Mouse (Mus musculus): ENCODE data around the gene Snx21. TPM values are rescaled to one million over a fixed set of nuclear protein-coding genes. Genes with fewer than 3 reads are reported as not detected.

Gene Snx21
- polyA plus RNA-seq, 1 experiment = 10.7 TPM

DNA sequence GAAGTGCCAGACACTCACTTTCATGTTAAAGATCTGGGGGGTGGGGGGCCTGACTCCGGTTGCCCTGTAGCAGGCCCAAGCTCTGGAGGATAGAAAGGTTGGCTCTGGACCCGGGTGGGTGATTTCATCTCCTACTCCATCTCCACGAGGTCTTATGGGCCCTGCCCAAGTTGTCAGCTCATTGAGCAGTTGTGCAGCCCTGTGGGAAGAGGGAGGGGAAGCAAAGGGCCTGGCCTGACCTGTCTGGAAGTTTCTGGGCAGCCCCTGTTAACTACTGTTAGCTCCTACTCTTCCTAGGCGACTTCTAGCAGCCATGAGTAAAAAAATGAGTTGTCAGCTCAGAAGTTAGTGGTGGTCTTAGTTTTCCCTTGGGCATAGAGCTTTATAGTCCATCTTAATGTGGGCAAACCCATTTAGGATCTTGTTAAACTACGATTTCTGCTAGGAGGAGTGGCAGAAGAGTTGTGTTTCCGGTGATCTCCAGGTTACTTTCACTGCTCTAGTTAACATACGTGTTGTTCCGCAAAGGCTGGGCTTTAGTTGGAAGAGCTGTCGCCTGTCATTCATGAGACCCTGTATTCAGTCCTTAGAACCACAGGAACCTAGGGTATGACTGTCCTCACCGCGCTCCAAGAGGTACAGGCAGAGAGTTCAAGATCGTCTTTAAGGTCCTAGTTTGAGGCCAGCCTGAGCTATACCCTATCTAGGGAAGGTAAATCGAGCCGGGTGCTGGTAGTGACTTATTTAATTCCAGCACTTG, 12.2 kb upstream of the Snx21 start:
- Histone ChIP-seq H3K27ac (ENCODE audit: insufficient read depth, low read length) (no peak overlapping the region), H3K4me3 (ENCODE audit: low read depth, low read length) (no peak overlapping the region), H3K9ac (ENCODE audit: low read depth, poor library complexity, severe bottlenecking) (no peak overlapping the region), H3K27me3 (ENCODE audit: control insufficient read depth, insufficient read depth, low read length, poor library complexity, severe bottlenecking) (no peaks in the 10 kb centered on the region), H3K9me3 (replicated peaks; ENCODE audit: control insufficient read depth, insufficient read depth, low read length, poor library complexity, severe bottlenecking) (no peaks in the 10 kb centered on the region), H3K4me1 (ENCODE audit: control insufficient read depth, insufficient read depth, low read length) (peaks cover 3% of the 10 kb centered on the region), H3K36me3 (ENCODE audit: control insufficient read depth, insufficient read depth, low read length, poor library complexity, severe bottlenecking) (peaks cover 24% of the 10 kb centered on the region)
- TF ChIP-seq EP300 (IDR thresholded peaks at IDR 0.05; ENCODE audit: insufficient read depth, low read depth, low read length) = no peak
- no peak for TF ChIP-seq CTCF (IDR thresholded peaks at IDR 0.05; ENCODE audit: low read depth, low read length)
- TF ChIP-seq POLR2A (IDR thresholded peaks at IDR 0.05; ENCODE audit: insufficient read depth, low read length) = no peak

GRCm38 (mm10) chr2:164773989-164774364, 11.6 kb upstream of the Snx21 start:
- Histone ChIP-seq H3K9me3 (replicated peaks; ENCODE audit: control insufficient read depth, insufficient read depth, low read length, poor library complexity, severe bottlenecking) (no peaks in the 10 kb centered on the region), H3K27ac (ENCODE audit: insufficient read depth, low read length) (no peak overlapping the region), H3K4me1 (ENCODE audit: control insufficient read depth, insufficient read depth, low read length) (peaks cover 3% of the 10 kb centered on the region), H3K27me3 (ENCODE audit: control insufficient read depth, insufficient read depth, low read length, poor library complexity, severe bottlenecking) (no peaks in the 10 kb centered on the region), H3K9ac (ENCODE audit: low read depth, poor library complexity, severe bottlenecking) (no peak overlapping the region), H3K36me3 (ENCODE audit: control insufficient read depth, insufficient read depth, low read length, poor library complexity, severe bottlenecking) (peaks cover 24% of the 10 kb centered on the region), H3K4me3 (ENCODE audit: low read depth, low read length) (no peak overlapping the region)
- TF ChIP-seq CTCF (IDR thresholded peaks at IDR 0.05; ENCODE audit: low read depth, low read length) (no peak), POLR2A (IDR thresholded peaks at IDR 0.05; ENCODE audit: insufficient read depth, low read length) (no peak), EP300 (IDR thresholded peaks at IDR 0.05; ENCODE audit: insufficient read depth, low read depth, low read length) (no peak)

- Histone ChIP-seq H3K27ac (ENCODE audit: insufficient read depth, low read length) (no peak overlapping the region), H3K27me3 (ENCODE audit: control insufficient read depth, insufficient read depth, low read length, poor library complexity, severe bottlenecking) (no peaks in the 10 kb centered on the region), H3K4me3 (ENCODE audit: low read depth, low read length) (no peak overlapping the region), H3K9me3 (replicated peaks; ENCODE audit: control insufficient read depth, insufficient read depth, low read length, poor library complexity, severe bottlenecking) (no peaks in the 10 kb centered on the region), H3K4me1 (ENCODE audit: control insufficient read depth, insufficient read depth, low read length) (peaks cover 3% of the 10 kb centered on the region), H3K36me3 (ENCODE audit: control insufficient read depth, insufficient read depth, low read length, poor library complexity, severe bottlenecking) (peaks cover 20% of the 10 kb centered on the region), H3K9ac (ENCODE audit: low read depth, poor library complexity, severe bottlenecking) (no peak overlapping the region)
- no peak for TF ChIP-seq EP300 (IDR thresholded peaks at IDR 0.05; ENCODE audit: insufficient read depth, low read depth, low read length)
- TF ChIP-seq POLR2A (IDR thresholded peaks at IDR 0.05; ENCODE audit: insufficient read depth, low read length) = no peak
- TF ChIP-seq CTCF (IDR thresholded peaks at IDR 0.05; ENCODE audit: low read depth, low read length) = no peak
Observed at GRCm38 (mm10) chr2:164776130-164776529, 9.5 kb upstream of the Snx21 start.

GRCm38 (mm10) chr2:164776801-164777200, 8.8 kb upstream of the Snx21 start:
- Histone ChIP-seq H3K9ac (ENCODE audit: low read depth, poor library complexity, severe bottlenecking) (no peak overlapping the region), H3K4me1 (ENCODE audit: control insufficient read depth, insufficient read depth, low read length) (no peaks in the 10 kb centered on the region), H3K36me3 (ENCODE audit: control insufficient read depth, insufficient read depth, low read length, poor library complexity, severe bottlenecking) (peaks cover 14% of the 10 kb centered on the region), H3K9me3 (replicated peaks; ENCODE audit: control insufficient read depth, insufficient read depth, low read length, poor library complexity, severe bottlenecking) (no peaks in the 10 kb centered on the region), H3K27me3 (ENCODE audit: control insufficient read depth, insufficient read depth, low read length, poor library complexity, severe bottlenecking) (no peaks in the 10 kb centered on the region), H3K27ac (ENCODE audit: insufficient read depth, low read length) (no peak overlapping the region), H3K4me3 (ENCODE audit: low read depth, low read length) (peak overlapping the region; percentile 9)
- TF ChIP-seq CTCF (IDR thresholded peaks at IDR 0.05; ENCODE audit: low read depth, low read length) (no peak), EP300 (IDR thresholded peaks at IDR 0.05; ENCODE audit: insufficient read depth, low read depth, low read length) (no peak), POLR2A (IDR thresholded peaks at IDR 0.05; ENCODE audit: insufficient read depth, low read length) (no peak)

DNA sequence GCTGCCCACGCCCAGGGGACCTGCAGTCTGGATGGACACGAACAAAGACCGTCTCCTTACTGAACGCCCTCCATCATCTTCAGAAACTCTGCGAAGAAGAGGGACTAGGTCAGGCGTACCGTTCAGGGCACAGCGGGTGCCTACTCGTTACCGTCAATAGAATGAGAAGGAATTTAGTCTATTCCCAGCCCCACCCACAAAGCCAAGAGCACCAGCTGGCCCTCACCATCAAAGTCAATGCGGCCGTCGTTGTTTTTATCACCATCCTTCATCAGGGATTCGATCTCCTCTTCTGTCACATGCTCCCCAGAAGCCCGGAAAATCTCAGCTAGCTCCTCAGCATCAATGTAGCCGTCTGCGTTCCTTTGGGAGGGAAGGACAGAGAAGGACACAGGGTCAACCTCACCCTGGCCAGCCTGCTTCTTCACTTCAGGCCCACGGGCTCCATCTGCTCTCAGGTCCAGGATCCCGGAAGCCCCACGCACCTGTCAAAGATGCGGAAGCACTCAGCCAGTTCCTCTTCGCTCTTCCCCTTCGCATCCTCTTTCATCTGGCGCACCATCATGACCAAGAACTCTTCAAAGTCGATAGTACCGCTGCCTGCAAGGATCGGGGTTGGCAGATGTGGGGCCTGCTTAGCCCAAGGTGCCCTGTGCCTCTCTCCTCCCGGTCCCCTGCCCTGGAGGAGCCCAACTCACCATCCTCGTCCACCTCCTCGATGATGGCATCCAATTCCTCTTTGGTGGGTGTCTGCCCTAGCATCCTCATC, 8.2 kb upstream of the Snx21 start:
- Histone ChIP-seq H3K9ac (ENCODE audit: low read depth, poor library complexity, severe bottlenecking) (no peak overlapping the region), H3K27ac (ENCODE audit: insufficient read depth, low read length) (no peak overlapping the region), H3K9me3 (replicated peaks; ENCODE audit: control insufficient read depth, insufficient read depth, low read length, poor library complexity, severe bottlenecking) (no peaks in the 10 kb centered on the region), H3K4me3 (ENCODE audit: low read depth, low read length) (no peak overlapping the region), H3K27me3 (ENCODE audit: control insufficient read depth, insufficient read depth, low read length, poor library complexity, severe bottlenecking) (no peaks in the 10 kb centered on the region), H3K36me3 (ENCODE audit: control insufficient read depth, insufficient read depth, low read length, poor library complexity, severe bottlenecking) (peaks cover 7% of the 10 kb centered on the region), H3K4me1 (ENCODE audit: control insufficient read depth, insufficient read depth, low read length) (no peaks in the 10 kb centered on the region)
- TF ChIP-seq CTCF (IDR thresholded peaks at IDR 0.05; ENCODE audit: low read depth, low read length) = no peak
- TF ChIP-seq EP300 (IDR thresholded peaks at IDR 0.05; ENCODE audit: insufficient read depth, low read depth, low read length) = no peak
- TF ChIP-seq POLR2A (IDR thresholded peaks at IDR 0.05; ENCODE audit: insufficient read depth, low read length) = no peak

GRCm38 (mm10) chr2:164778015-164778287, 7.7 kb upstream of the Snx21 start:
- no peak overlapping the region for H3K4me3 ChIP-seq (ENCODE audit: low read depth, low read length)
- no peak overlapping the region for H3K9ac ChIP-seq (ENCODE audit: low read depth, poor library complexity, severe bottlenecking)
- no peaks in the 10 kb centered on the region for H3K9me3 ChIP-seq (replicated peaks; ENCODE audit: control insufficient read depth, insufficient read depth, low read length, poor library complexity, severe bottlenecking)
- H3K36me3 ChIP-seq (ENCODE audit: control insufficient read depth, insufficient read depth, low read length, poor library complexity, severe bottlenecking) = peaks cover 4% of the 10 kb centered on the region
- no peaks in the 10 kb centered on the region for H3K27me3 ChIP-seq (ENCODE audit: control insufficient read depth, insufficient read depth, low read length, poor library complexity, severe bottlenecking)
- no peaks in the 10 kb centered on the region for H3K4me1 ChIP-seq (ENCODE audit: control insufficient read depth, insufficient read depth, low read length)
- H3K27ac ChIP-seq (ENCODE audit: insufficient read depth, low read length) = no peak overlapping the region
- TF ChIP-seq CTCF (IDR thresholded peaks at IDR 0.05; ENCODE audit: low read depth, low read length) = no peak
- TF ChIP-seq POLR2A (IDR thresholded peaks at IDR 0.05; ENCODE audit: insufficient read depth, low read length) = no peak
- no peak for TF ChIP-seq EP300 (IDR thresholded peaks at IDR 0.05; ENCODE audit: insufficient read depth, low read depth, low read length)
